Mouse (Mus musculus) midbrain, embryonic 15.5 days (tissue): ENCODE results near the gene Olfr1221. TPM values are rescaled to one million over a fixed set of nuclear protein-coding genes. Genes with fewer than 3 reads are reported as not detected.
"Not testable (repeated sequence)": the region's sequence is repeated elsewhere in the genome, so short reads cannot be mapped to it uniquely, and the experiment has no call there.

ENCODE experiments used
- ATAC-seq: fragments of 200-750 bp; cut with Nextera tagmentation; replicated peaks from 2 replicates; pipeline ENCODE4 v1.8.0; 2017; ENCODE audit warnings: moderate TSS enrichment
- H3K27ac ChIP-seq: fragments of 300-500 bp; sonication (generic); 2 replicates; pipeline ENCODE4 v1.5.1; 2015; ENCODE audit warnings: mild to moderate bottlenecking, inconsistent platforms
- H3K27me3 ChIP-seq: fragments of 300-500 bp; sonication (generic); replicated peaks from 2 replicates; pipeline ENCODE4 v1.6.1; 2015; ENCODE audit warnings: inconsistent platforms
- H3K36me3 ChIP-seq: fragments of 300-500 bp; sonication (generic); replicated peaks from 2 replicates; pipeline ENCODE4 v1.6.1; 2015; ENCODE audit warnings: inconsistent platforms
- H3K4me1 ChIP-seq: fragments of 300-500 bp; sonication (generic); 2 replicates; pipeline ENCODE4 v1.6.1; 2015; ENCODE audit warnings: inconsistent platforms
- H3K4me2 ChIP-seq: fragments of 300-500 bp; sonication (generic); 2 replicates; pipeline ENCODE4 v1.6.1; 2015; ENCODE audit warnings: inconsistent platforms, mild to moderate bottlenecking, moderate library complexity
- H3K4me3 ChIP-seq: fragments of 300-500 bp; sonication (generic); 2 replicates; pipeline ENCODE4 v1.5.1; 2015; ENCODE audit warnings: mild to moderate bottlenecking, inconsistent platforms
- H3K9ac ChIP-seq: fragments of 300-500 bp; sonication (generic); 2 replicates; pipeline ENCODE4 v1.6.1; 2015; ENCODE audit warnings: mild to moderate bottlenecking, inconsistent platforms
- H3K9me3 ChIP-seq: fragments of 300-500 bp; sonication (generic); 2 replicates; pipeline ENCODE4 v1.6.1; 2016; ENCODE audit warnings: inconsistent platforms
- WGBS: fragments of 180-500 bp; shearing (Covaris S2); methylation state at CpG from one replicate; pipeline ENCODE4 v1.1.7; 2015; ENCODE audit warnings: mixed read lengths; 5-methylcytosine and 5-hydroxymethylcytosine counted together
- polyA plus RNA-seq: library from polyadenylated mRNA; unstranded; fragments of >200 nt; fragmentation: Nextera tagmentation; extraction: Ambion mirVana; gene quantifications from 2 replicates; pipeline ENCODE4 v1.2.1, GENCODE M21; 2015

The Olfr1221 gene
- not detected in 2 replicates for polyA plus RNA-seq

DNA sequence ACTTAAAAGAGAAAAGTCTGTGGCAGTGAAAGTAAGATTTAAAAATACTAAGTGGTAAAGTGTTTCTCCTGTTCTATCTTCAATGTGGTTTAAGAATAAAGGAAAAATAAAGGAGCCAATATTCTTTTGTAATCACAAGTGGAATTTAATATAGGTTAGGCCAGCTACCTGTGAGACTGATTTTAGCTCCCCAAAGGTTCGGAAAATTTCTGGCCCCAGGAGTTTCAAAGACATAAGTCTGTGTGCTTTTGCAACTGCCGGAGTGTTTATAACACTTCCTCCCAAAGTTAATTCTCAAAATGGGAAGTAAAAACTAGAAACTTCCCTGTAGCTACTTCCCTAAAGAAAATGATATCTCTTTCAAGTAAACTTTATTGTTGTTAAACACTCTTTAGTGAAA, at the start of gene Olfr1221:
Gene Olfr1221, minus strand, starts transcription at position 101 of the 400 bp plus-strand sequence.
- Histone ChIP-seq H3K9ac (no peak within 1 kb of the TSS), H3K4me3 (no peak within 1 kb of the TSS), H3K36me3 (no peaks in the 10 kb centered on the region), H3K9me3 (no peaks in the 10 kb centered on the region), H3K4me1 (no peaks in the 10 kb centered on the region), H3K27ac (no peak within 1 kb of the TSS), H3K27me3 (no peaks in the 10 kb centered on the region), H3K4me2 (no peak within 1 kb of the TSS)
- WGBS: 90% methylated on average over 2 of the region's 2 CpGs
- ATAC-seq: no peak

DNA sequence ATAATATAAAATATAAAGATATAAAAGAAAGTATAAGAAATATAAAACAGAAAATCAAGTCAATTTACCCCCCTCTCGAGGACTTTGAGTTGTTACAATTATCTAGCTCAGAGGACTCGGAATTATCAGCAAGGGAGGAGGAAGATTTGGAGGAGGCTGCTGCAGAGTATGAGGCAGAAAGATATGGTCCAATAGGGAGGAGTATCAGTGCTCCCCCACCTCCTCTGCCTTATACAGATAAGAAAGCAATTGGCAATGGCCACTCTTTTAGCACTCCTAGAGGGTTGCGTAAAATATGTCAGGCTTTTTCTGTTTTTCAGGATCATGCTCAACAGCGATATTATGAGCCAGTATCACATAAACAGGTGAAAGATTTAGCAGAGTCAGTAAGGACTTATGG, 47.6 kb upstream of the Olfr1221 start:
- ATAC-seq, H3K4me2 ChIP-seq, H3K27me3 ChIP-seq, H3K4me3 ChIP-seq, H3K9ac ChIP-seq, H3K27ac ChIP-seq, H3K9me3 ChIP-seq, H3K4me1 ChIP-seq, H3K36me3 ChIP-seq: not testable (repeated sequence)
- WGBS: 91% methylated on average over 4 of the region's 4 CpGs

DNA sequence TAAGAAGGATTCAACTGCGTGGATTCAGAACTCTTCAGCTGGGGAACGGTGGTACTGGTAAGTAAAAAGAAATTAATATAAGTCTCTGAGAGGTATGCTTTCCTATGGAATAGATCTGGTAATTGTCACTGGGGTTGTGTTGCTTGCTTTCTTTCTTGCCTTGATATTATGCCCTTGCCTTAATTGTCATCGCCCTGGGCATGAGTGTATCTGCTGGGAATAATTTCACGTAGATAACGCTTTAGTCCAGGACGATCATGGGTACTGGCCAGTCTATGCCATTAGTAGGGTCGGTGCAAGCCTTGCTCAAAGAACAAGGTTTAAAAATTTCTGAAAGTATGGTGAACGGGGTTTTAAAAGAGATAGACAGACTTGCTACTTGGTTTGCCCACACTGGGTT, 46.9 kb upstream of the Olfr1221 start, which contains the start of gene Olfr1224-ps1:
Gene Olfr1224-ps1, minus strand, starts transcription at position 101 of the 400 bp plus-strand sequence.
- not testable (repeated sequence) for H3K36me3 ChIP-seq, H3K9me3 ChIP-seq, H3K27me3 ChIP-seq, H3K4me1 ChIP-seq, H3K27ac ChIP-seq, H3K9ac ChIP-seq, H3K4me2 ChIP-seq, H3K4me3 ChIP-seq, ATAC-seq
- WGBS: 96% methylated on average over 8 of the region's 8 CpGs

DNA sequence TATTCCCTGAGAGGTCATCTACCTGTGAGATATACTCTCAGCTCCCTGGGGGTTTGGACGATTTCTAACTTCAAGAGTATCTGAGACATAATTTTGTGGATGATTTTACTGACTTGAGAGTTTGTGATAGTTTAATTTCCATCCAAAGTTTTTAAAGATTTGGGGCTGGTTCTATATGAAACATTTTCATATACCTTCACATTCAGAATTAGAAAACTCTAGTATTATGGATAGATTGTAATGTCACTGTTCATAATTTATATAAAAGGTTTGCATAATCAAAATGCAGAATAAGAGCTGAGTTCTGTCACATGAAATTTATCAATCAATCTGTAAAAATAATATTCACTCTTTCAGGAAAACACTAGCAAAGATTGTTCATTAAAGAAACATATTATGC, 34.4 kb upstream of the Olfr1221 start, which contains the start of gene Olfr1223:
Gene Olfr1223, minus strand, starts transcription at position 101 of the 400 bp plus-strand sequence.
- Histone ChIP-seq H3K36me3 (no peaks in the 10 kb centered on the region), H3K4me3 (no peak within 1 kb of the TSS), H3K4me2 (no peak within 1 kb of the TSS), H3K9me3 (no peaks in the 10 kb centered on the region), H3K27ac (no peak within 1 kb of the TSS), H3K4me1 (no peaks in the 10 kb centered on the region), H3K27me3 (no peaks in the 10 kb centered on the region), H3K9ac (no peak within 1 kb of the TSS)
- no peak for ATAC-seq
- 87% methylated on average over 1 of the region's 1 CpGs for WGBS

DNA sequence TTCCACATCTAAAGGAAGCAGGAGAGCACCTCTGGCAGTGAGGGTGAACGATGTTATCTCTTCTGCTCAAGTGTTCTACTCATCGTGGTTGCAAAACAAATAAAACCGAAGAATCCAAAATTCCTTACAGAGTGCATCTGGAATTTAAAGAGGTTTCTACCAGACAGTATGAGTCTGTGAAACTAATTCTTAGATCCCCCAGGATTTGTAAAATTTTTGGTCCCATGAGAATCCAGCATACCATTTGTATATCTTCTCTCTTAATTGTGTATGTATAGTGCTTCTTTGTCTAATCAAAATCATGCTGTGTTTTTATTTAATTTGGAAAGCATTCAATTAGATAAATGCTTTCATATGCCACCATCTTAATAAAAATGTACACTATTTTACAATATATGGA, 15.9 kb upstream of the Olfr1221 start, which contains the start of gene Olfr1222:
Gene Olfr1222, minus strand, starts transcription at position 101 of the 400 bp plus-strand sequence.
- H3K4me2 ChIP-seq: no peak within 1 kb of the TSS
- WGBS: 78% methylated on average over 3 of the region's 3 CpGs
- no peak for ATAC-seq
- no peaks in the 10 kb centered on the region for H3K9me3 ChIP-seq
- no peaks in the 10 kb centered on the region for H3K36me3 ChIP-seq
- no peaks in the 10 kb centered on the region for H3K27me3 ChIP-seq
- H3K4me3 ChIP-seq: no peak within 1 kb of the TSS
- no peaks in the 10 kb centered on the region for H3K4me1 ChIP-seq
- H3K9ac ChIP-seq: no peak within 1 kb of the TSS
- H3K27ac ChIP-seq: no peak within 1 kb of the TSS

DNA sequence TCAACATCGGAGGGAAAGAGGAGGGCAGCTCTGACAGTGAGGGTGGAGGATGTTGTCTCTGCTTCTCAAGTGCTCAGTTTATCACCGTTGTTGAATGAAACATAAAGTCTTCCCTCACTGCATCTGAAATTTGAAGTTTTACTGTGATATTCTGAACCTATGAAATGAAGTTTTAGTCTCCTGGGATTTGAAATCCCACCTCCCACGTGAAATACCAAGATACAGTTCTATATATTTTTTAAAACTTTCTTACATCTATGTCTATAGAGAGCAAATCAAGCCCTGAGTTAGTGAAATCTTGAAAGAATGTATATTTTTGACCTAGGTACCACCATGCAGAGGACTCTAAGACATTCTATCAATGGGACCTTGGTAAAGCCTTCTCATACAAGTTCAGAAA, 10.3 kb downstream of the Olfr1221 start, which contains the start of gene Olfr1220:
Gene Olfr1220, minus strand, starts transcription at position 101 of the 400 bp plus-strand sequence.
- ATAC-seq: no peak
- Histone ChIP-seq H3K9me3 (no peaks in the 10 kb centered on the region), H3K4me1 (no peaks in the 10 kb centered on the region), H3K4me2 (no peak within 1 kb of the TSS), H3K27me3 (no peaks in the 10 kb centered on the region), H3K4me3 (no peak within 1 kb of the TSS), H3K36me3 (no peaks in the 10 kb centered on the region), H3K9ac (no peak within 1 kb of the TSS), H3K27ac (no peak within 1 kb of the TSS)
- WGBS: 79% methylated on average over 3 of the region's 3 CpGs

DNA sequence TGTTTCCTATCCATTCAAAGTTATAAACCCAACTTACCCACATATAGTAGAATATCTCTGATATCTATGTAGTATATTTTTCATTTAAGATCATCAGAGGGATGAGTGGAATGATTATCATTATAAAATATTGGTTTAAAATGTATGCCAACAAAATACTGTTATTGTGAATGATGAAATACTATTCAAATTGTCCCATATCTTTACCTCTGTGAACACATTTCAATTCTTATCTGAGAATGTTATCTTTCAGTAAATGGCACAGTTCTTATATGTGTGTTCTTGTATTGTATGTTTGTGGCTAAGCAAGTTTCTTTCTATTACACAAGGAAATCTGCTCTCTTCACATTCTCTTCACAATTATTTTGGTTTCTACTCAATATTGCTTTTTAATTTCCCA, 11.4 kb downstream of the Olfr1221 start:
- no peaks in the 10 kb centered on the region for H3K4me1 ChIP-seq
- no peaks in the 10 kb centered on the region for H3K27me3 ChIP-seq
- H3K4me3 ChIP-seq: no peak overlapping the region
- no peaks in the 10 kb centered on the region for H3K9me3 ChIP-seq
- H3K4me2 ChIP-seq: no peak overlapping the region
- no peak overlapping the region for H3K27ac ChIP-seq
- no peak overlapping the region for H3K9ac ChIP-seq
- no peaks in the 10 kb centered on the region for H3K36me3 ChIP-seq
- ATAC-seq: no peak

DNA sequence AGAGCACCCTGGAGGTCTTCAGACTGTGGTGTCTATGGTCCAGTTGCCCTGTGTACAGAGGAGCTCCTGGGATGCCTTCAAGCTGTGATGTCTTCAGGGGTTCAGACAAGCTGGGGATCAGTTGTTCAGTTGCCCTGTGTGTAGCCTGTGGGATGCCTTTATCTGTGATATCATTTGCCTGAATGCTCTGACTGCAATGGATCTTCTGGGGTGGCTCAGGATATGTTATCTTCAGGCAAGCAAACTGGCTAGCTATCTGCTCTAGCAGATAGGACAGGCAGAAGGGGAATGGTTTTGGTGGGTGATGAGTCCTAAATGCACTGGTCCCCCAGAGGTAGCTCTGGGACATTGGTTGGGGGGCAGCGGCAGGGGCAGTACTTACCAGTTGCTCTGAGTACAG, 23.2 kb downstream of the Olfr1221 start:
- H3K9me3 ChIP-seq: no peaks in the 10 kb centered on the region
- WGBS: 100% methylated on average over 1 of the region's 1 CpGs

DNA sequence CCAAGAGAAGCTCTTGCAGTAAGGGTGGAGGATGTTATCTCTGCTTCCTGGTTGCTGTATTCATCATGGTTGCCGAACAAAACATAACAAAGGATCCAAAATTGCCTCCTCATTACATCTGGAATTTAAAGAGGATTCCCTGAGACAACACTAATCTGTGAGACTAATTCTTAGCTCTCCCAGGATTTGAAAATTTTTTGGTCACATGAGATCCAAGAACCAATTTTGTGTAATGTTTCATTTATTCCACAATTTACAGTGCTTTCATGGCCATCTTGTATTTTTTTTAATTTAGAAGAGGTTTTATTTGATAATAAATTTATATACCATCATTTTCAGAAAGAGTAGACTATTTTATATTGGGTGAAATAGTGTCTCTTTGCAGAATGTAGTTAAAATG, 33.7 kb downstream of the Olfr1221 start, which contains the start of gene Olfr1219:
Gene Olfr1219, minus strand, starts transcription at position 101 of the 400 bp plus-strand sequence.
- no peak within 1 kb of the TSS for H3K4me2 ChIP-seq
- H3K36me3 ChIP-seq: no peaks in the 10 kb centered on the region
- ATAC-seq: no peak
- H3K9me3 ChIP-seq: no peaks in the 10 kb centered on the region
- H3K27ac ChIP-seq: no peak within 1 kb of the TSS
- H3K4me3 ChIP-seq: no peak within 1 kb of the TSS
- no peaks in the 10 kb centered on the region for H3K27me3 ChIP-seq
- H3K9ac ChIP-seq: no peak within 1 kb of the TSS
- H3K4me1 ChIP-seq: no peaks in the 10 kb centered on the region
- WGBS: 64% methylated on average over 1 of the region's 1 CpGs

More for the DNA sequence above, 23.2 kb downstream of the Olfr1221 start:
- H3K4me3 ChIP-seq: no peak overlapping the region
- no peak overlapping the region for H3K4me2 ChIP-seq
- H3K4me1 ChIP-seq: no peaks in the 10 kb centered on the region
- H3K27me3 ChIP-seq: no peaks in the 10 kb centered on the region
- no peak for ATAC-seq
- H3K36me3 ChIP-seq: no peaks in the 10 kb centered on the region
- no peak overlapping the region for H3K27ac ChIP-seq
- H3K9ac ChIP-seq: no peak overlapping the region

DNA sequence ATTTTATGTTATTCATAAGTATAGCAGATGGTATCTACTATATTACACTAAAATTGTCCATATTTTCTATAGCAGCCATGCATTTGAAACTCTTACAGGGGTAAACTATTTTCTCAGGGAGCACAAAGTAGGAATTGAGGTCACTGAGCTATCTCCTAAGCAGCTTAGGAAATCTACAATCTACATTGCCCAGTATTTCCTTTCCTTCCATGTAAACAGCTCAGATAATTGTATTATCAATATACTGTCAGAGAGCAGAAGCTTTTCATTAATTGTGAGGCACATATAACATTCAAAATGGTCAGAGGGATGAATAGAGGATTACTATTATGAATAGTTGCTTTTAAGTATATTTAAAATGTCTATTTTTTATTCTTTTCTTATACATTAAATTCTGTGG, 35.6 kb downstream of the Olfr1221 start:
- Histone ChIP-seq H3K4me2 (no peak overlapping the region), H3K9ac (no peak overlapping the region), H3K27me3 (no peaks in the 10 kb centered on the region), H3K36me3 (no peaks in the 10 kb centered on the region), H3K9me3 (no peaks in the 10 kb centered on the region), H3K4me1 (no peaks in the 10 kb centered on the region), H3K27ac (no peak overlapping the region), H3K4me3 (no peak overlapping the region)
- no peak for ATAC-seq

DNA sequence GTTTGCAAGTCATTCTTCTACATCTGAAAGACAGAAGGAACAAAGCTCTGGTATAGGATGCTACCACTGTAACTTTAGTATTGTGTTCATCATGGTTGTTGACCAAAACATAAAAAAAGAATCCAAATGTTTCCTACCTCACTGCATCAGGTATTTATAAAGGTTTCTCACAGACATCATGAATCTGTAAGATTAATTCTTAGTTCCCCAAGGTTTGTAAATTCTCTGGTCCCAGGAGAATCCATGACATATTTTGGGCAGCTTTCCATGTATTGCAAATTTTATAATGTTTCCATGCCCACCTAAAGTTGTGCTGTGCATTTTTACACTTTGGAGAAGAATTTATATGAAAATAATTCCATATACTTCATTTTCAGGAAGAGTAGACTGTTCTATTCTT, 56.0 kb downstream of the Olfr1221 start, which contains the start of gene Olfr1218:
Gene Olfr1218, minus strand, starts transcription at position 101 of the 400 bp plus-strand sequence.
- no peak within 1 kb of the TSS for H3K27ac ChIP-seq
- no peak within 1 kb of the TSS for H3K9ac ChIP-seq
- no peaks in the 10 kb centered on the region for H3K4me1 ChIP-seq
- no peaks in the 10 kb centered on the region for H3K27me3 ChIP-seq
- no peaks in the 10 kb centered on the region for H3K36me3 ChIP-seq
- H3K4me2 ChIP-seq: no peak within 1 kb of the TSS
- no peak within 1 kb of the TSS for H3K4me3 ChIP-seq
- no peaks in the 10 kb centered on the region for H3K9me3 ChIP-seq
- no peak for ATAC-seq
